Mouse (Mus musculus): ENCODE data around the gene Gm9972.

DNA sequence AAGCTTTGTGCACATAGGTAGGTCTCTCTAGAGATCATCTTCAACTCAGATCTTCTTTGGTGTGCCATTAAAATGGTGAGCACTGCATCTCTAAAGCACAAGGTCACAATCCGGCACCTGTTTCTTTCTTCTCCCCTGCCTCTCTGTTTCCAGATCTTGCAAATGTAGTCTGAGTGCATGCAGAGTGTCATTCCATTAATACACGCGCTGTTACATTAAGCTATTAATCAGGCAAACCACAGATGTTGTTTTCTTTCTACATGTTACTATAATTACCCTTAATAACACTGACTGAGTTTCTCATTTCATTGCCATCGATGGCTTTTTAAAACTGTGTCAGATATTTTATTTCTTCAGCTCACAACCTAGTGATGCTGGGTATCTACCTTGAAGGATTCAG is 22.6 kb upstream of the Gm9972 start:
- TF ChIP-seq POLR2A (IDR thresholded peaks at IDR 0.05; ENCODE audit: borderline replicate concordance, extremely low read depth, insufficient read depth, insufficient read length, poor library complexity, severe bottlenecking) (no peak), CTCF (IDR thresholded peaks at IDR 0.05; ENCODE audit: borderline replicate concordance, extremely low read depth, insufficient read depth, insufficient read length) (no peak)

Measured in brain, embryonic 14.5 days (tissue).